Mouse (Mus musculus): ENCODE data around the gene Klc3. TPM values are rescaled to one million over a fixed set of nuclear protein-coding genes. Genes with fewer than 3 reads are reported as not detected.
A peak's percentile ranks its signal among the peaks of the same experiment; 100 is the strongest.

Gene Klc3
- polyA plus RNA-seq, 1 experiment from 2014 or later = 2.5 TPM

DNA sequence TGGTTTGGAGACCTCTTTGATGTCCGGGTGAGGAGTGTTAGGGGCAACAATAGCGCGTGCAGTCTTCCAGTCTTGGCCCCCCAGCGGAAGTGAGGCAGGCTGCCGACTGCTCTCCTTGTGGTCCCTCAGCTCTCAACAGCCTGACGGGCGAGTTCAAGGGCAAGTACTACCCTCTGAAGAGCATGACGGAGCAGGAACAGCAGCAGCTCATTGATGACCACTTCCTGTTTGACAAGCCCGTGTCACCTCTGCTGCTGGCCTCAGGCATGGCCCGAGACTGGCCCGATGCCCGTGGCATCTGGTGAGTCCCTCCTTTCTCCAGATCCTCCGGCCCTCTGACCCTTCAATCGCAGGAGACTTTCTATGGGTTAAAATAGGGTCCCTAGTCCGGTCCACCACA is 12.7 kb upstream of the Klc3 start:
- H3K9ac ChIP-seq (ENCODE audit: low read depth, low read length) = no peak overlapping the region
- no peaks in the 10 kb centered on the region for H3K36me3 ChIP-seq (ENCODE audit: control insufficient read depth, insufficient read depth, low read length)
- WGBS = 79% methylated on average over 15 of the region's 15 CpGs
- no peak overlapping the region for H3K4me2 ChIP-seq (ENCODE audit: low read length)
- no peaks in the 10 kb centered on the region for H3K9me3 ChIP-seq (ENCODE audit: control insufficient read depth, low read length)
- H3K4me1 ChIP-seq (ENCODE audit: control insufficient read depth, insufficient read depth, low read depth, low read length) = peaks cover 3% of the 10 kb centered on the region; the same call in 1 of the 2 replicates
- H3K27ac ChIP-seq (ENCODE audit: low read depth, low read length) = no peak overlapping the region
- H3K27me3 ChIP-seq (replicated peaks; ENCODE audit: control insufficient read depth, insufficient read depth, low read length) = peaks cover 17% of the 10 kb centered on the region
- no peak for ATAC-seq
- no peak overlapping the region for H3K4me3 ChIP-seq (ENCODE audit: low read length)

DNA sequence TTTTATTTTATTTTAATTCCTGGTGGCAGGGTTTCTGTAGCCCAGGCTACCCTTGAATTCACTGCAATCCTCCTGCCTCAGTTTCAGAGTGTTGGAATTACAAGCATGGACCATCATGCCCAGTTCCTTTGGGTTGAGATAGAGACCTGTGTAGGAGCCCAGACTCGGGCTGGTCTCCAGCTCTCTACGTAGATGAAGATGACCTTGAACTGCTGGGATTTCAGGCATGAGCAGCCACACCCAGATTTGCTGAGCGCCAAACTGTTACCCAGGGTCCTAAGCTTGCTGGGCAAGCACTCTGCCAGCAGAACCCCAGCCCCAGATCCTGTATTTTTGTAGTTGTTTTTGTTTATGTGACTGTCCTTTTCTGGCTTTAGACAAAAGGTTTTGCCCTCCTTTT is 9.6 kb upstream of the Klc3 start:
- 86% methylated on average over 3 of the region's 3 CpGs for WGBS
- Histone ChIP-seq H3K9ac (ENCODE audit: low read depth, low read length) (no peak overlapping the region), H3K9me3 (ENCODE audit: control insufficient read depth, low read length) (no peaks in the 10 kb centered on the region), H3K36me3 (ENCODE audit: control insufficient read depth, insufficient read depth, low read length) (no peaks in the 10 kb centered on the region), H3K4me3 (ENCODE audit: low read length) (no peak overlapping the region), H3K4me1 (ENCODE audit: control insufficient read depth, insufficient read depth, low read depth, low read length) (no peaks in the 10 kb centered on the region), H3K27ac (ENCODE audit: low read depth, low read length) (no peak overlapping the region), H3K4me2 (ENCODE audit: low read length) (no peak overlapping the region), H3K27me3 (replicated peaks; ENCODE audit: control insufficient read depth, insufficient read depth, low read length) (peaks cover 11% of the 10 kb centered on the region)
- no peak for ATAC-seq

DNA sequence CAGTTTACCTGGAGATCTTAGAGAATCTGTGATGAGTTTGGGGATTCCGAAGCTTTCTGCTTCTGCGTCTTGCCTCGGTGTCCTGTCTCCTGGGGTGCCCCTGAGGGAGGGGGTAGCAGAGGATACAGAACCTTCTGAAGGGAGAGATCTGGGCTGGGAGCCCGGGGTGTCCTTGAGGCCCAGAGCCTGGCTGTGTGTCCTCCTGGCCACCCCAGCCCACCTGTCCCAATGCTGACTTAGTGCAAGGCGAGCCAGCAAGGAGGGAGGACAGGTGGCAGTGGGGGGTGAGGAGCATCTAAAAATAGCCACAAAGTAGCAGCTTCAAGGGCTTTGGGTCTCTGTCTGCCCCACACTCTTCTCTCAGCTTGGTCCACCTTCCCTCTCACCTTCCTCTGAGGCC is 7.9 kb upstream of the Klc3 start:
- no peak for ATAC-seq
- peaks cover 6% of the 10 kb centered on the region; the same call in 1 of the 2 replicates for H3K27me3 ChIP-seq (replicated peaks; ENCODE audit: control insufficient read depth, insufficient read depth, low read length)
- no peak overlapping the region for H3K9ac ChIP-seq (ENCODE audit: low read depth, low read length)
- 73% methylated on average over 5 of the region's 5 CpGs for WGBS
- H3K36me3 ChIP-seq (ENCODE audit: control insufficient read depth, insufficient read depth, low read length) = no peaks in the 10 kb centered on the region
- H3K9me3 ChIP-seq (ENCODE audit: control insufficient read depth, low read length) = no peaks in the 10 kb centered on the region
- H3K4me1 ChIP-seq (ENCODE audit: control insufficient read depth, insufficient read depth, low read depth, low read length) = no peaks in the 10 kb centered on the region
- H3K4me2 ChIP-seq (ENCODE audit: low read length) = no peak overlapping the region
- H3K4me3 ChIP-seq (ENCODE audit: low read length) = no peak overlapping the region
- no peak overlapping the region for H3K27ac ChIP-seq (ENCODE audit: low read depth, low read length)

DNA sequence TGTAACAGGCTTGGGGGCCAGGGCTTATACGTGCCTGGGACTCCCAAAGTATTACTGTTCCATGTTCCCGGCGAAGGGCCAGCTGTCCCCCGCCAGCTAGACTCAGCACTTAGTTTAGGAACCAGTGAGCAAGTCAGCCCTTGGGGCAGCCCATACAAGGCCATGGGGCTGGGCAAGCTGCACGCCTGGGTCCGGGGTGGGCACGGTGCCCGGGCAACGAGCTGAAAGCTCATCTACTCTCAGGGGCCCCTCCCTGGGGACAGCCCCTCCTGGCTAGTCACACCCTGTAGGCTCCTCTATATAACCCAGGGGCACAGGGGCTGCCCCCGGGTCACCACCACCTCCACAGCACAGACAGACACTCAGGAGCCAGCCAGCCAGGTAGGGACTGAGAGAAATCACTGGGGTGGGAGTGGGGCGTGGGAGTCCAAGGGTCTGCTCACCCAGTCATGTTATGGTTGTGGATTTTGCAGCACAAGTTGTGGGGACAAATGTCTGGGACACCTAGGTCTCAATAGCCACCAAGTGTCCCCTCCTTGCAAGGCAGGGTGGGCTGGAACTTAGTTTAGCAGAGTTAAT is 7.0 kb upstream of the Klc3 start:
- Histone ChIP-seq H3K4me3 (ENCODE audit: low read length) (no peak overlapping the region), H3K4me1 (ENCODE audit: control insufficient read depth, insufficient read depth, low read depth, low read length) (no peaks in the 10 kb centered on the region), H3K9ac (ENCODE audit: low read depth, low read length) (no peak overlapping the region), H3K27me3 (replicated peaks; ENCODE audit: control insufficient read depth, insufficient read depth, low read length) (peaks cover 8% of the 10 kb centered on the region; the same call in 1 of the 2 replicates), H3K27ac (ENCODE audit: low read depth, low read length) (no peak overlapping the region), H3K36me3 (ENCODE audit: control insufficient read depth, insufficient read depth, low read length) (no peaks in the 10 kb centered on the region), H3K9me3 (ENCODE audit: control insufficient read depth, low read length) (no peaks in the 10 kb centered on the region), H3K4me2 (ENCODE audit: low read length) (no peak overlapping the region)
- no peak for ATAC-seq
- WGBS = 74% methylated on average over 11 of the region's 11 CpGs

DNA sequence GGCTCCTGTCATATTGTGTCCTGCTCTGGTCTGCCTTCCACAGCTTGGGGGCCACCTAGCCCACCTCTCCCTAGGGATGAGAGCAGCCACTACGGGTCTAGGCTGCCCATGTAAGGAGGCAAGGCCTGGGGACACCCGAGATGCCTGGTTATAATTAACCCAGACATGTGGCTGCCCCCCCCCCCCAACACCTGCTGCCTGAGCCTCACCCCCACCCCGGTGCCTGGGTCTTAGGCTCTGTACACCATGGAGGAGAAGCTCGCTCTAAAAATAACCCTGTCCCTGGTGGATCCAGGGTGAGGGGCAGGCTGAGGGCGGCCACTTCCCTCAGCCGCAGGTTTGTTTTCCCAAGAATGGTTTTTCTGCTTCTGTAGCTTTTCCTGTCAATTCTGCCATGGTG is 5.8 kb upstream of the Klc3 start:
- Histone ChIP-seq H3K27me3 (replicated peaks; ENCODE audit: control insufficient read depth, insufficient read depth, low read length) (peaks cover 14% of the 10 kb centered on the region), H3K9ac (ENCODE audit: low read depth, low read length) (no peak overlapping the region), H3K27ac (ENCODE audit: low read depth, low read length) (no peak overlapping the region), H3K4me2 (ENCODE audit: low read length) (no peak overlapping the region), H3K4me3 (ENCODE audit: low read length) (no peak overlapping the region), H3K36me3 (ENCODE audit: control insufficient read depth, insufficient read depth, low read length) (no peaks in the 10 kb centered on the region), H3K4me1 (ENCODE audit: control insufficient read depth, insufficient read depth, low read depth, low read length) (no peaks in the 10 kb centered on the region), H3K9me3 (ENCODE audit: control insufficient read depth, low read length) (no peaks in the 10 kb centered on the region)
- 54% methylated on average over 6 of the region's 6 CpGs for WGBS
- no peak for ATAC-seq

DNA sequence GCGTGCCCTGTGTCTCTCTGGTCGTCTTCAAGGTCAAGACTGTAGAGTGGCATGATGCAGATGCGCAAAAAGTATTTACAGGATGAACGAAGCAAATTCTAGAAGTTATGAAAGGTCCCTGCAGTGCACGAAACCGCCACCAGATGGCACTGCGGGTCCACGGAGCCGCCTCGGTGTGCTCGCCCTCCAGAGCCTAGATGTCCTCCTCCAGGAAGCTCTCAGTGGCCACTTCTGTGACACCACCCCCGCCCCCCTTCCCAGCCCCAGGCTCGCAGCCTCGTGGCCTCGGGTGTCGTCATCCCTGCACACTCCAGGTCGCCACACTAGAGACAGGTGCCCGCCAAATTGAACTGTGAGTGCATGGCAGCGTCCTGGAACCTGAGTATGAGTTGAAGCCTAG is 1.5 kb upstream of the Klc3 start:
- WGBS = 4% methylated on average over 19 of the region's 19 CpGs
- no peaks in the 10 kb centered on the region for H3K9me3 ChIP-seq (ENCODE audit: control insufficient read depth, low read length)
- no peak overlapping the region for H3K4me3 ChIP-seq (ENCODE audit: low read length)
- H3K36me3 ChIP-seq (ENCODE audit: control insufficient read depth, insufficient read depth, low read length) = no peaks in the 10 kb centered on the region
- peaks cover 37% of the 10 kb centered on the region for H3K27me3 ChIP-seq (replicated peaks; ENCODE audit: control insufficient read depth, insufficient read depth, low read length)
- no peak overlapping the region for H3K27ac ChIP-seq (ENCODE audit: low read depth, low read length)
- peak; percentile 66 for ATAC-seq
- H3K9ac ChIP-seq (ENCODE audit: low read depth, low read length) = no peak overlapping the region
- peak overlapping the region; percentile 40 for H3K4me2 ChIP-seq (ENCODE audit: low read length)
- H3K4me1 ChIP-seq (ENCODE audit: control insufficient read depth, insufficient read depth, low read depth, low read length) = peaks cover 9% of the 10 kb centered on the region

DNA sequence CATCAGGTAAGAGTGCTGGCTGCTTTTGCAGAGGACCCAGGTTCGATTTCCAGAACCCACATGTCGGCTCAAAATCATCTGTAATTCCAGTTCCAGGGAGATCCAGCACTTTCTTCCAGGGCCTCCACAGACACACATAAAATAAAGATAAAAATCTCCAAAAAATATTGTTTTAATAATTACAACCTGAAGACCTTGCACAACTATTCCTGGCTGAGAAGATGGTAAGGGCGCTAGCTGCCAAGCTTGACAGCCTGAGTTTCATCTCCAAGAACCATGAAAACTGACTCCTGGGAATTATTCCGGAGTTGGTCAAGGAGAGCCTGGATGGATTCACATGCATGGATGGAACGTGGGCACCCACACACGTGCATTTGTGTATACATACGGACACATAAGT is 572 bp upstream of the Klc3 start, which contains the start of gene Ckm:
Gene Ckm (plus strand): TSS at position 301 of the 400 bp plus-strand sequence.
- Histone ChIP-seq H3K4me1 (ENCODE audit: control insufficient read depth, insufficient read depth, low read depth, low read length) (peaks cover 12% of the 10 kb centered on the region), H3K4me3 (ENCODE audit: low read length) (peak within 1 kb of the TSS; percentile 55), H3K36me3 (ENCODE audit: control insufficient read depth, insufficient read depth, low read length) (no peaks in the 10 kb centered on the region), H3K9ac (ENCODE audit: low read depth, low read length) (peak within 1 kb of the TSS; percentile 66), H3K4me2 (ENCODE audit: low read length) (peak within 1 kb of the TSS; percentile 95), H3K9me3 (ENCODE audit: control insufficient read depth, low read length) (no peaks in the 10 kb centered on the region), H3K27ac (ENCODE audit: low read depth, low read length) (no peak within 1 kb of the TSS), H3K27me3 (replicated peaks; ENCODE audit: control insufficient read depth, insufficient read depth, low read length) (peaks cover 37% of the 10 kb centered on the region)
- ATAC-seq = no peak
- WGBS = 48% methylated on average over 7 of the region's 7 CpGs

DNA sequence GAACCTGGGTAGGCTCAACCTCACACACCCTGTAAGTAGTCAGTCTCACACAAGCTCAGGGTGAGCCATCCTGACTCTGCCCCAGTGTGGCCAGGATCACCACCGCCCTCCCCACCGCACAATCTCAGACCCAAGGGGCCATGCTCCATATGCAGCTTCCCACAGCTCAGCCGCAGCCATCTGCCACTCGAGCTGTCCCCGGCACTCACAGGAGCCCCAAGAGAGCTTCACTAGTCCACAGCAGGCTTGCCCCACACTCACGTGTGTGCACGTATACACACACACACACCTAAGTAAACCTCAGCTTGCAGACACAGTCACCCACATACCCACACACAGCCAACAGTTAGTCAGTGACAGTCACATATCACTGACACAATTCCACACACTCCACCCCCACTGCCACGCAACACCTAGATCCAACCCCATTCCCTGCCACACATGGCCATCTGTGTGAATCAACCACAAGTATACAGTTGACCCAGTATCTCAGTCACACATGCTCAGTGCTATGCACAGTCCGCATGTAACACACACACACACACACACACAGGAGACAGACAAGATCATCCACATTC is 1.3 kb downstream of the Klc3 start:
- peaks cover 14% of the 10 kb centered on the region for H3K4me1 ChIP-seq (ENCODE audit: control insufficient read depth, insufficient read depth, low read depth, low read length)
- H3K27me3 ChIP-seq (replicated peaks; ENCODE audit: control insufficient read depth, insufficient read depth, low read length) = peaks cover 40% of the 10 kb centered on the region
- WGBS = 58% methylated on average over 9 of the region's 9 CpGs
- H3K27ac ChIP-seq (ENCODE audit: low read depth, low read length) = no peak overlapping the region
- no peak overlapping the region for H3K4me2 ChIP-seq (ENCODE audit: low read length)
- no peaks in the 10 kb centered on the region for H3K36me3 ChIP-seq (ENCODE audit: control insufficient read depth, insufficient read depth, low read length)
- no peak overlapping the region for H3K4me3 ChIP-seq (ENCODE audit: low read length)
- no peaks in the 10 kb centered on the region for H3K9me3 ChIP-seq (ENCODE audit: control insufficient read depth, low read length)
- no peak overlapping the region for H3K9ac ChIP-seq (ENCODE audit: low read depth, low read length)
- no peak for ATAC-seq

DNA sequence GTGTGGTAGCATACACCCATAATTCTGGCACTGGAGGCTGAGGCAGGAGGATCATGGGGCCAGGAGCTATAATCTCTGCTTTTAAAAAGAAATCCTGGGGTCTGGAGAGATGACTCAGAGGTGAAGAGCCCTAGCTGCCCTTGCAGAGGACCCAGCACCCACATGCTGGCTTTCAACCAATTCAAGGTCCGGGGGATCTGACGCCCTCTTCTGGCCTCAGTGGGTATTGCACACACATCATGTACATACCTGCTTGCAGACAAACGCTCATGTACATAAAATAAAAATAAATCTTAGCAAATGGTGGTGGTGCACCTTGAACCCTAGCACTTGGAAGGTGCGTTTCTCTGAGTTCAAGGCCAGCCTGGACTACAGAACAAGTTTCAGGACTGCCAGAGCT is 3.0 kb downstream of the Klc3 start:
- H3K27ac ChIP-seq (ENCODE audit: low read depth, low read length) = no peak overlapping the region
- ATAC-seq = no peak
- 82% methylated on average over 4 of the region's 4 CpGs for WGBS
- peaks cover 14% of the 10 kb centered on the region for H3K4me1 ChIP-seq (ENCODE audit: control insufficient read depth, insufficient read depth, low read depth, low read length)
- no peak overlapping the region for H3K4me3 ChIP-seq (ENCODE audit: low read length)
- no peaks in the 10 kb centered on the region for H3K9me3 ChIP-seq (ENCODE audit: control insufficient read depth, low read length)
- no peaks in the 10 kb centered on the region for H3K36me3 ChIP-seq (ENCODE audit: control insufficient read depth, insufficient read depth, low read length)
- H3K27me3 ChIP-seq (replicated peaks; ENCODE audit: control insufficient read depth, insufficient read depth, low read length) = peaks cover 38% of the 10 kb centered on the region
- no peak overlapping the region for H3K4me2 ChIP-seq (ENCODE audit: low read length)
- H3K9ac ChIP-seq (ENCODE audit: low read depth, low read length) = no peak overlapping the region

All from hindbrain, embryonic 16.5 days (tissue).